Comparison of ENCODE assay signal across 7 mouse cellular contexts in the genomic region with DNA sequence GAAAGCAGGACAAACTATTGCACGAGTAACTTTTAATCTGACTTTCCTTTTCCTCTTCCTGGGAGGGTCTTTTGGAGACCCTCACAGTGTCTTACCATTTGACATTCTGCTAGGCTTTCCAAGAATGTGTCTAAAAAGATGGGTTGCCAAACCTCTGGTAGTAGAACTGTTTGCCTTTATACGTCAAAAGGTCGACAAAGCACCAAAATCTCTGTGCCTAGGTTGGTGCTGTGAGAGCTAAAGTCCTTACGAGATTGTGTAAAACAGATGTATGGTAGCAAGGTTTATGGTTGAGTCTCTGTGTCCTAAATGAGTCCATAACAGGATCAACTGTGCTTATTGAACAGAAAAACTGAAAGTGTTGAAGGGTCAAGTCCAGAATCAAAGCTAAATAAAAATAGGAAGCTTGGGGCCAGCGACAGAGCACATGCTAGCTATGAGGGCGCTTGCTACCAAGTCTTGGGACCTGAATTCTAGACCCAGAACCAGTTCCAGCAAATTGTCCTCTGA. TPM values are rescaled to one million over a fixed set of nuclear protein-coding genes. Genes with fewer than 3 reads are reported as not detected.
DNase-seq lines count a peak whose midpoint lies in the region; ATAC-seq and TF ChIP-seq lines count a peak whose summit lies in the region.

No protein-coding gene starts in this region.

- peak overlapping the region; percentile 98 for H3K4me3 ChIP-seq in E14TG2a.4 (replicated peaks; ENCODE audit: low read length)
- peak overlapping the region; percentile 83 for H3K4me3 ChIP-seq in forebrain, embryonic 16.5 days (replicated peaks; ENCODE audit: low read length)
- H3K4me3 ChIP-seq in liver, embryonic 15.5 days (replicated peaks) = peak overlapping the region; percentile 91

- peaks cover 20% of the 10 kb centered on the region for H3K36me3 ChIP-seq in E14TG2a.4 (ENCODE audit: insufficient read depth, low read length)
- no peaks in the 10 kb centered on the region for H3K36me3 ChIP-seq in forebrain, embryonic 16.5 days (ENCODE audit: control insufficient read depth, insufficient read depth)
- peaks cover 10% of the 10 kb centered on the region for H3K36me3 ChIP-seq in liver, embryonic 15.5 days (replicated peaks)

- 70% methylated on average over 6 of the region's 6 CpGs for WGBS in forebrain, embryonic 16.5 days
- 37% methylated on average over 6 of the region's 6 CpGs for WGBS in liver, embryonic 15.5 days (ENCODE audit: insufficient replicate concordance)

- H3K27me3 ChIP-seq in E14TG2a.4 (ENCODE audit: insufficient read depth, low read length) = no peaks in the 10 kb centered on the region
- no peaks in the 10 kb centered on the region for H3K27me3 ChIP-seq in forebrain, embryonic 16.5 days (replicated peaks; ENCODE audit: control insufficient read depth, insufficient read depth, low read length)
- no peaks in the 10 kb centered on the region for H3K27me3 ChIP-seq in liver, embryonic 15.5 days

- H3K4me2 ChIP-seq in forebrain, embryonic 16.5 days (ENCODE audit: low read length) = peak overlapping the region; percentile 88
- H3K4me2 ChIP-seq in liver, embryonic 15.5 days = peak overlapping the region; percentile 97

- no peak for TF ChIP-seq CTCF in E14TG2a.4 (conservative IDR thresholded peaks at IDR 0.05; ENCODE audit: low read length)

- H3K9me3 ChIP-seq in E14TG2a.4 (ENCODE audit: low read length) = no peaks in the 10 kb centered on the region
- no peaks in the 10 kb centered on the region for H3K9me3 ChIP-seq in forebrain, embryonic 16.5 days (ENCODE audit: control insufficient read depth, low read length)
- no peaks in the 10 kb centered on the region for H3K9me3 ChIP-seq in liver, embryonic 15.5 days (replicated peaks)

- H3K9ac ChIP-seq in forebrain, embryonic 16.5 days (replicated peaks; ENCODE audit: low read depth, low read length) = no peak overlapping the region; the same call in 1 of the 2 replicates
- H3K9ac ChIP-seq in liver, embryonic 15.5 days = peak overlapping the region; percentile 98

- H3K4me1 ChIP-seq in E14TG2a.4 (replicated peaks; ENCODE audit: low read depth, low read length) = peaks cover 66% of the 10 kb centered on the region
- peaks cover 11% of the 10 kb centered on the region for H3K4me1 ChIP-seq in forebrain, embryonic 16.5 days (replicated peaks; ENCODE audit: control insufficient read depth, insufficient read depth, low read length)
- peaks cover 40% of the 10 kb centered on the region for H3K4me1 ChIP-seq in liver, embryonic 15.5 days (replicated peaks)

- peak; percentile 30 for DNase-seq in A20 (ENCODE audit: low read depth, low spot score)
- DNase-seq in cerebellum, postnatal 36 days = no peak
- DNase-seq in right cerebral cortex, postnatal 36 days (ENCODE audit: low spot score in 2 of 2) = no peak
- no peak for DNase-seq in layer of hippocampus, postnatal 25 days (ENCODE audit: extremely low spot score in 1 of 2, low spot score in 1 of 2)

- ATAC-seq in forebrain, embryonic 16.5 days = no peak
- no peak for ATAC-seq in liver, embryonic 15.5 days (ENCODE audit: insufficient read depth)

- H3K27ac ChIP-seq in forebrain, embryonic 16.5 days (ENCODE audit: low read length) = no peak overlapping the region
- H3K27ac ChIP-seq in liver, embryonic 15.5 days (replicated peaks) = peak overlapping the region; percentile 96

RNA-seq across cellular contexts. Expression of gene Anln, which starts 0.8 kb away (rescaled TPM):
- polyA plus RNA-seq in forebrain, embryonic 16.5 days (2015; fragmentation: Nextera tagmentation; extraction: Ambion mirVana) = 10.6 and 14.3 TPM in 2 replicates
- polyA plus RNA-seq in liver, embryonic 15.5 days (2015; fragmentation: Nextera tagmentation; extraction: Ambion mirVana) = 25.8 and 27.1 TPM in 2 replicates
- total RNA-seq in layer of hippocampus, postnatal 25 days (2021) = 10 to 100 TPM; 17.9 to 23.8 TPM

RNA-seq across cellular contexts. Expression of gene 9530077C05Rik, which starts 21.5 kb away (rescaled TPM):
- polyA plus RNA-seq in forebrain, embryonic 16.5 days (2015; fragmentation: Nextera tagmentation; extraction: Ambion mirVana) = 11.3 and 12.5 TPM in 2 replicates
- polyA plus RNA-seq in liver, embryonic 15.5 days (2015; fragmentation: Nextera tagmentation; extraction: Ambion mirVana) = 1.8 and 2.0 TPM in 2 replicates
- 1 to 10 TPM; 6.0 to 6.8 TPM for total RNA-seq in layer of hippocampus, postnatal 25 days (2021)
